Mouse (Mus musculus) heart, embryonic 14.5 days (tissue): ENCODE measurements around the gene Ifna4. TPM values are rescaled to one million over a fixed set of nuclear protein-coding genes. Genes with fewer than 3 reads are reported as not detected.
"Not testable (repeated sequence)": the region's sequence is repeated elsewhere in the genome, so short reads cannot be mapped to it uniquely, and the experiment has no call there.

ENCODE experiments used
- ATAC-seq: fragments of 200-750 bp; cut with Nextera tagmentation; 2 replicates; pipeline ENCODE4 v1.8.0; 2017; ENCODE audit warnings: low read depth, moderate TSS enrichment; ENCODE audit not compliant: insufficient number of reproducible peaks, insufficient read depth, low FRiP score
- H3K27ac ChIP-seq, 2 experiments: fragments of 200-500 bp in 1 of 2; fragments of 300-500 bp in 1 of 2; sonication (generic) in 1 of 2; replicated peaks in 1 of 2; 2 replicates each; pipeline ENCODE4 v1.5.1; 2012 to 2014; ENCODE audit warnings: low read depth in 2 of 2, low read length in 2 of 2, control low read depth in 1 of 2, mild to moderate bottlenecking in 1 of 2, mixed read lengths in 1 of 2; ENCODE audit not compliant: control insufficient read depth in 1 of 2, insufficient read depth in 1 of 2
- H3K27me3 ChIP-seq: fragments of 300-500 bp; sonication (generic); 2 replicates; pipeline ENCODE4 v1.6.1; 2014; ENCODE audit warnings: mild to moderate bottlenecking, low read length, control low read depth; ENCODE audit not compliant: control insufficient read depth, insufficient read depth
- H3K36me3 ChIP-seq: fragments of 300-500 bp; sonication (generic); 2 replicates; pipeline ENCODE4 v1.6.1; 2014; ENCODE audit warnings: mild to moderate bottlenecking, control low read depth, low read length, mixed read lengths; ENCODE audit not compliant: control insufficient read depth, insufficient read depth
- H3K4me1 ChIP-seq, 2 experiments: fragments of 200-500 bp in 1 of 2; fragments of 300-500 bp in 1 of 2; sonication (generic) in 1 of 2; 2 replicates each; pipeline ENCODE4 v1.6.1; 2012 to 2014; ENCODE audit warnings: low read length in 2 of 2, control low read depth in 1 of 2, mixed read lengths in 1 of 2; ENCODE audit not compliant: control insufficient read depth in 2 of 2, insufficient read depth in 2 of 2
- H3K4me2 ChIP-seq: fragments of 300-500 bp; sonication (generic); 2 replicates; pipeline ENCODE4 v1.6.1; 2014; ENCODE audit warnings: mild to moderate bottlenecking, low read length
- H3K4me3 ChIP-seq, 2 experiments: fragments of 200-500 bp in 1 of 2; fragments of 300-500 bp in 1 of 2; sonication (generic) in 1 of 2; 2 replicates each; pipeline ENCODE4 v1.5.1; 2012 to 2014; ENCODE audit warnings: low read length in 2 of 2, mild to moderate bottlenecking in 2 of 2, control low read depth in 1 of 2, low read depth in 1 of 2, moderate library complexity in 1 of 2; ENCODE audit not compliant: control insufficient read depth in 1 of 2, insufficient read depth in 1 of 2
- H3K9ac ChIP-seq: fragments of 300-500 bp; sonication (generic); 2 replicates; pipeline ENCODE4 v1.6.1; 2014; ENCODE audit warnings: mild to moderate bottlenecking, low read length
- H3K9me3 ChIP-seq: fragments of 300-500 bp; sonication (generic); 2 replicates; pipeline ENCODE4 v1.6.1; 2016; ENCODE audit warnings: low read length, control low read depth; ENCODE audit not compliant: control insufficient read depth
- WGBS: fragments of 180-500 bp; shearing (Covaris S2); extraction: QIAGEN DNeasy Blood & Tissue Kit; methylation state at CpG from one replicate; pipeline ENCODE4 v1.1.7; 2014; 5-methylcytosine and 5-hydroxymethylcytosine counted together
- polyA plus RNA-seq: library from polyadenylated mRNA; unstranded; fragments of >200 nt; fragmentation: Nextera tagmentation; extraction: Ambion mirVana; gene quantifications from 2 replicates; pipeline ENCODE4 v1.2.1, GENCODE M21; 2014

The Ifna4 gene
- not detected in 2 replicates for polyA plus RNA-seq

GRCm38 (mm10) chr4:88841438-88841911, at the start of gene Ifna4:
Gene Ifna4, plus strand, starts transcription at chr4:88841861.
- Histone ChIP-seq H3K9me3 (no peaks in the 10 kb centered on the region), H3K9ac (no peak within 1 kb of the TSS), H3K4me1 (no peaks in the 10 kb centered on the region), H3K36me3 (no peaks in the 10 kb centered on the region), H3K4me2 (no peak within 1 kb of the TSS), H3K27ac (no peak within 1 kb of the TSS), H3K27me3 (no peaks in the 10 kb centered on the region), H3K4me3 (no peak within 1 kb of the TSS)
- ATAC-seq = no peak
- 37% methylated on average over 2 of the region's 2 CpGs for WGBS

DNA sequence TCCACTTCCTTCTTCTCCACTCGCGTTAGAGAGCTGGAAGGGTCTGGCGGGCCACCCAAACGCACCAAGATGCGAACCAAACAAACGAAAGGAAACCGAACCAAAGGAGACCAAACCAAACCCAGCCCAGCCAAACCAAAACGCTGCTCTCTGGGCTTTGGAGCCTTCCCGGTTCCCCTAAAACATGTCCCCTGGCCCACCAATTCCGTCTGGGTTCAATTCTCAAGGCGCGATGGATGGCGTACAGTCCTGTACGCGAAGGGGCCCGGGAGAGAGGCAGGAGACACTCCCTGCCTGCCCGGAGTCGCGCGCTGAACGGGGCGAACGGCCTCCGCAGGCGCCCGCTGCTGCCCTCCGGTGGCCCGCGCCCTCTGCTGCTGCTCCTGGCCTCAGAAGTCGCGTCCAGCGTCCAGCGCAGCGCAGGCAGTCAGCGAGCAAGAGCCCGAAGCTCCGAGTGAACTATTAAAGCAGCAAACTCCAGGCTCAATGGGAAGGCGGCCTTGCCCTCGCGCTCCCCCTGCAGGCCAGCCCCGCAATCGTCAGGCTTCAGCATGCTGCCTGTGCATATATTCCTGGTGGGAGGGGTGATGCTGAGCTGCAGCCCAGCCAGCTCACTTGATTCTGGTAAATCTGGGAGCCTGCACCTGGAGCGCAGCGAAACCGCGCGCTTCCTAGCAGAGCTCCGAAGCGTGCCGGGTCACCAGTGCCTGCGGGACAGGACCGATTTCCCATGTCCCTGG, 47.6 kb upstream of the Ifna4 start, which contains the start of gene Gm13275:
Gm13275 (plus strand) TSS at position 552 of the 740 bp plus-strand sequence.
- not testable (repeated sequence) for H3K4me3 ChIP-seq, H3K36me3 ChIP-seq, ATAC-seq, H3K4me2 ChIP-seq, H3K9me3 ChIP-seq, H3K4me1 ChIP-seq, H3K9ac ChIP-seq, H3K27me3 ChIP-seq, H3K27ac ChIP-seq
- WGBS = 0% methylated on average over 5 of the region's 52 CpGs

DNA sequence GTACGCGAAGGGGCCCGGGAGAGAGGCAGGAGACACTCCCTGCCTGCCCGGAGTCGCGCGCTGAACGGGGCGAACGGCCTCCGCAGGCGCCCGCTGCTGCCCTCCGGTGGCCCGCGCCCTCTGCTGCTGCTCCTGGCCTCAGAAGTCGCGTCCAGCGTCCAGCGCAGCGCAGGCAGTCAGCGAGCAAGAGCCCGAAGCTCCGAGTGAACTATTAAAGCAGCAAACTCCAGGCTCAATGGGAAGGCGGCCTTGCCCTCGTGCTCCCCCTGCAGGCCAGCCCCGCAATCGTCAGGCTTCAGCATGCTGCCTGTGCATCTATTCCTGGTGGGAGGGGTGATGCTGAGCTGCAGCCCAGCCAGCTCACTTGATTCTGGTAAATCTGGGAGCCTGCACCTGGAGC, 44.6 kb upstream of the Ifna4 start, which contains the start of gene Gm13279:
Gm13279 (plus strand) TSS at position 301 of the 400 bp plus-strand sequence.
- not testable (repeated sequence) for H3K4me2 ChIP-seq, H3K9me3 ChIP-seq, H3K9ac ChIP-seq, ATAC-seq, H3K4me1 ChIP-seq, H3K27me3 ChIP-seq, H3K36me3 ChIP-seq, H3K27ac ChIP-seq, H3K4me3 ChIP-seq
- no CpG with 5 or more reads among the region's 28 CpGs for WGBS

DNA sequence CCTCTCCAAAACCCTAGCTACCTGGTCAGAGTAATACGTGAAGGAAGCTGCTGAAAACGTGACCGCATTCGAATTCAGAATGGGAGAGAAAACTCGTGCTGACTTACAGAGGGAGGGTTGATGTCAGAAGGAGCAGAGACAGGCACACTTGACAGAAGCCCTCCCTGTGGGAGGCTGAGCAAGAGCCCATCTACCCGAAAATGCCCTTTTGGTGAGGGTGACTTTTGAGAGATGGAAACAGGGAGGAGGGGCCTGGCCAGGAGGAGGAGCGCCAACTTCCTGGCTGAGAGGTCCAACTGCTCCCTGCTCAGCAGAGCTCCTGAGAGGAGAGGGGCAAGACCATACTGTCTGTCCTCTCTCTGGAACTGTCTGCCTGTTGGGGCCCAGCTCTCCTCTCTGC, 42.3 kb upstream of the Ifna4 start, which contains the start of gene Gm13285:
Gm13285 (plus strand) TSS at position 301 of the 400 bp plus-strand sequence.
- not testable (repeated sequence) for H3K9me3 ChIP-seq, H3K27me3 ChIP-seq, H3K4me2 ChIP-seq, H3K36me3 ChIP-seq, ATAC-seq, H3K9ac ChIP-seq, H3K4me3 ChIP-seq, H3K27ac ChIP-seq, H3K4me1 ChIP-seq
- 14% methylated on average over 1 of the region's 7 CpGs for WGBS

GRCm38 (mm10) chr4:88802954-88803353, 38.7 kb upstream of the Ifna4 start, which contains the start of gene Gm13287:
Gene Gm13287, plus strand, starts transcription at chr4:88803254.
- H3K4me3 ChIP-seq, H3K27ac ChIP-seq, H3K36me3 ChIP-seq, H3K9ac ChIP-seq, ATAC-seq, H3K27me3 ChIP-seq, H3K4me1 ChIP-seq, H3K9me3 ChIP-seq: not testable (repeated sequence)
- no CpG with 5 or more reads among the region's 29 CpGs for WGBS
- 0 out of 2 replicates have a peak within 1 kb of the TSS, but pooled peaks have one; percentile 27 for H3K4me2 ChIP-seq

DNA sequence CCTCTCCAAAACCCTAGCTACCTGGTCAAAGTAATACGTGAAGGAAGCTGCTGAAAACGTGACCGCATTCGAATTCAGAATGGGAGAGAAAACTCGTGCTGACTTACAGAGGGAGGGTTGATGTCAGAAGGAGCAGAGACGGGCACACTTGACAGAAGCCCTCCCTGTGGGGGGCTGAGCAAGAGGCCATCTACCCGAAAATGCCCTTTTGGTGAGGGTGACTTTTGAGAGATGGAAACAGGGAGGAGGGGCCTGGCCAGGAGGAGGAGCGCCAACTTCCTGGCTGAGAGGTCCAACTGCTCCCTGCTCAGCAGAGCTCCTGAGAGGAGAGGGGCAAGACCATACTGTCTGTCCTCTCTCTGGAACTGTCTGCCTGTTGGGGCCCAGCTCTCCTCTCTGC, 36.4 kb upstream of the Ifna4 start, which contains the start of gene Gm13288:
Gm13288 (plus strand) TSS at position 301 of the 400 bp plus-strand sequence.
- WGBS = no CpG with 5 or more reads among the region's 8 CpGs
- peak within 1 kb of the TSS in 1 of 2 experiments; percentile 21; a peak in 2 of 4 replicates for H3K4me3 ChIP-seq
- not testable (repeated sequence) for H3K4me2 ChIP-seq

GRCm38 (mm10) chr4:88805761-88806160, 35.9 kb upstream of the Ifna4 start:
- H3K9me3 ChIP-seq, H3K4me1 ChIP-seq, ATAC-seq, H3K9ac ChIP-seq, H3K36me3 ChIP-seq, H3K27ac ChIP-seq, H3K4me2 ChIP-seq: not testable (repeated sequence)
- Histone ChIP-seq H3K27me3 (peaks cover 15% of the 10 kb centered on the region), H3K4me3 (peak overlapping the region in 1 of 2 experiments; percentile 21; a peak in 2 of 4 replicates)
- WGBS = no CpG with 5 or more reads among the region's 34 CpGs

More for the DNA sequence above, 36.4 kb upstream of the Ifna4 start, which contains the start of gene Gm13288:
- ATAC-seq, H3K4me1 ChIP-seq, H3K27ac ChIP-seq, H3K9me3 ChIP-seq, H3K9ac ChIP-seq, H3K36me3 ChIP-seq: not testable (repeated sequence)
- peaks cover 15% of the 10 kb centered on the region for H3K27me3 ChIP-seq
